Mouse (Mus musculus) ES-E14 (cell line): ENCODE data around the gene Lrrc42.

Source experiments
- CHD2 ChIP-seq: IDR thresholded peaks from 2 replicates; pipeline ENCODE4 v1.6.1; 2014; ENCODE audit warnings: mild to moderate bottlenecking, low read depth, low read length, inconsistent platforms
- HCFC1 ChIP-seq: IDR thresholded peaks from 2 replicates; pipeline ENCODE4 v1.6.1; 2012; ENCODE audit warnings: low read length, inconsistent platforms, borderline replicate concordance; ENCODE audit not compliant: insufficient read depth
- MAFK ChIP-seq: IDR thresholded peaks from 2 replicates; pipeline ENCODE4 v1.6.1; 2014; ENCODE audit warnings: mild to moderate bottlenecking, low read depth, low read length, inconsistent platforms; ENCODE audit not compliant: insufficient read depth
- ZC3H11A ChIP-seq: IDR thresholded peaks from 2 replicates; pipeline ENCODE4 v1.6.1; 2012; ENCODE audit warnings: low read depth, mild to moderate bottlenecking, inconsistent platforms, low read length, borderline replicate concordance
- ZNF384 ChIP-seq: IDR thresholded peaks from 2 replicates; pipeline ENCODE4 v1.6.1; 2012; ENCODE audit warnings: low read depth, low read length, inconsistent platforms

DNA sequence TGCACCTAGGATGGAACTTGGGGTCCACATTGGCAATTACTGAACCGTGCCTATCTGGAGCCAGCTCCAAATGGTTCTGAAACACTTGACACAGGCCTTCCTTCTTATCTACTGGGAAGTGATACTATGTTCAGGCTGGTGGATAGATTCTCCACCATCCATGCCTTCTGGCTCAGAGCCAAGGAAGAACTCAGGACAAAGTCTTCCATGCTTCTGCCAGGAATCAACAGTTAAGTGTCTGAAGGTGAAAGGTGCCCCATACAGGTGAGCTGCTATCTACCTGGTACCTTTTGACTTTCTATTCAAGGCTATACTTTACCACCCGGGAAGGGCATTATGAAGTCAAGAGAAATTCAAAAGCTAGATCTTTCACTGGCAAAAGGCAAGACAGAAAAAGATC is 15.1 kb downstream of the Lrrc42 start:
- TF ChIP-seq CHD2 (no peak), ZC3H11A (no peak), HCFC1 (no peak), MAFK (no peak), ZNF384 (no peak)
